Mouse (Mus musculus) limb, embryonic 14.5 days (tissue): ENCODE measurements around the gene Zswim8. TPM values are rescaled to one million over a fixed set of nuclear protein-coding genes. Genes with fewer than 3 reads are reported as not detected.
A peak's percentile ranks its signal among the peaks of the same experiment; 100 is the strongest.

ENCODE experiments used
- ATAC-seq: fragments of 200-750 bp; cut with Nextera tagmentation; 2 replicates; pipeline ENCODE4 v1.8.0; 2017; ENCODE audit warnings: low read depth, moderate number of reproducible peaks, moderate TSS enrichment; ENCODE audit not compliant: low FRiP score
- DNase-seq: peaks from one replicate; pipeline ENCODE4 v3.0.0-alpha.2; 2015; ENCODE audit warnings: low spot score
- H3K27ac ChIP-seq: fragments of 300-500 bp; sonication (generic); replicated peaks from 2 replicates; pipeline ENCODE4 v1.5.1; 2014; ENCODE audit warnings: low read depth, mild to moderate bottlenecking, low read length, moderate library complexity, mixed read lengths
- H3K27me3 ChIP-seq: fragments of 300-500 bp; sonication (generic); 2 replicates; pipeline ENCODE4 v1.6.1; 2014; ENCODE audit warnings: low read length, mixed read lengths; ENCODE audit not compliant: control insufficient read depth, insufficient read depth
- H3K36me3 ChIP-seq: fragments of 300-500 bp; sonication (generic); 2 replicates; pipeline ENCODE4 v1.6.1; 2014; ENCODE audit warnings: mild to moderate bottlenecking, low read length, moderate library complexity, mixed read lengths; ENCODE audit not compliant: control insufficient read depth, insufficient read depth
- H3K4me1 ChIP-seq: fragments of 300-500 bp; sonication (generic); 2 replicates; pipeline ENCODE4 v1.6.1; 2014; ENCODE audit warnings: antibody characterized with exemption, low read length, mixed read lengths; ENCODE audit not compliant: control insufficient read depth, insufficient read depth
- H3K4me2 ChIP-seq: fragments of 300-500 bp; sonication (generic); replicated peaks from 2 replicates; pipeline ENCODE4 v1.6.1; 2014; ENCODE audit warnings: low read depth, mild to moderate bottlenecking, low read length, moderate library complexity; ENCODE audit not compliant: severe bottlenecking
- H3K4me3 ChIP-seq: fragments of 300-500 bp; sonication (generic); replicated peaks from 2 replicates; pipeline ENCODE4 v1.5.1; 2014; ENCODE audit warnings: low read length
- H3K9ac ChIP-seq: fragments of 300-500 bp; sonication (generic); 2 replicates; pipeline ENCODE4 v1.6.1; 2014; ENCODE audit warnings: mild to moderate bottlenecking, low read depth, low read length, moderate library complexity; ENCODE audit not compliant: severe bottlenecking
- H3K9me3 ChIP-seq: fragments of 300-500 bp; sonication (generic); 2 replicates; pipeline ENCODE4 v1.6.1; 2016; ENCODE audit warnings: low read length; ENCODE audit not compliant: control insufficient read depth
- POLR2A ChIP-seq: fragments of 200-500 bp; IDR thresholded peaks from 2 replicates; pipeline ENCODE4 v1.8.0; 2012; ENCODE audit warnings: inconsistent platforms, mild to moderate bottlenecking, moderate library complexity, borderline replicate concordance; ENCODE audit not compliant: insufficient read depth, insufficient read length; ENCODE audit errors: extremely low read depth
- WGBS: fragments of 180-500 bp; shearing (Covaris S2); extraction: QIAGEN DNeasy Blood & Tissue Kit; methylation state at CpG from one replicate; pipeline ENCODE4 v1.1.7; 2014; 5-methylcytosine and 5-hydroxymethylcytosine counted together
- polyA plus RNA-seq, 2 experiments: library from polyadenylated mRNA; depleted of rRNA in 1 of 2; stranded (reverse) in 1 of 2; unstranded in 1 of 2; fragments of >200 nt; fragmentation: Nextera tagmentation in 1 of 2; extraction: Ambion mirVana in 1 of 2; gene quantifications; 2 replicates each; pipeline versions ENCODE4 v1.2.1 to v1.2.3; 2012 to 2014

The Zswim8 gene
- polyA plus RNA-seq, 2 experiments = 38.9 to 195 TPM

- no peak overlapping the region for H3K4me3 ChIP-seq
- no peak for DNase-seq
- no peaks in the 10 kb centered on the region for H3K4me1 ChIP-seq
- 89% methylated on average over 3 of the region's 3 CpGs for WGBS
- H3K27me3 ChIP-seq = no peaks in the 10 kb centered on the region
- H3K9ac ChIP-seq = no peak overlapping the region
- no peak overlapping the region for H3K4me2 ChIP-seq
- ATAC-seq = no peak
- H3K27ac ChIP-seq = no peak overlapping the region
- TF ChIP-seq POLR2A = no peak
- peaks cover 60% of the 10 kb centered on the region for H3K36me3 ChIP-seq
- H3K9me3 ChIP-seq = no peaks in the 10 kb centered on the region
Observed at GRCm38 (mm10) chr14:20753792-20754191, 46.4 kb downstream of the Zswim8 start.

DNA sequence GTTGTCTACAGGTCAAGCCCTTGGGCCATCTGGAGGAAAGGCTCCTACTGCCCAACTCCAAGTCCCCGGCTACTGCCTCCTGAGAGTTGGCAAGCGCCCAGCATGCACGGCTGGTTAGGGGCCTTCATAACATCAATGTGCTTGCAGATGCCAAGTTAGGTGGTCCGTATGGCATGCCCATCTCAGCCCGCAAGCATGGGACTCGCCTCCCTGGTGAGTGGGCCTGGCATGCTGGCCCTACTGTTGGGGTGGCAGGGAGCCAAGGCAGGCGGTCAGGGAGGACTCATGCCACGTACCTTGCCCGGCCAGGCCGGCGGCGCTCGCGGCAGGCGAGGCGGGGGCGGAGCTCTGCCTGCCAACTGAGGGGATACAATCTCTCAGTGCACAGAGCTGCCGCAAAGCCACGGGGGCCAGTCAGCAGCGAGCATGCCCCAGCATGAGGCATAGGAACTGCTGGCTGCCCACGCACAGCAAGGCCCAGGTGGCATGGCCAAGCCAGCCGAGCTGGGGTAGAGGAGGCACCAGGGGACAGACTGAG lies 50.1 kb downstream of the Zswim8 start:
- Histone ChIP-seq H3K27ac (no peak overlapping the region), H3K4me2 (no peak overlapping the region), H3K9me3 (no peaks in the 10 kb centered on the region), H3K27me3 (no peaks in the 10 kb centered on the region), H3K4me3 (no peak overlapping the region), H3K9ac (no peak overlapping the region), H3K4me1 (no peaks in the 10 kb centered on the region), H3K36me3 (peaks cover 89% of the 10 kb centered on the region)
- DNase-seq (no peak), ATAC-seq (no peak)
- WGBS = 95% methylated on average over 22 of the region's 22 CpGs
- TF ChIP-seq POLR2A = no peak

DNA sequence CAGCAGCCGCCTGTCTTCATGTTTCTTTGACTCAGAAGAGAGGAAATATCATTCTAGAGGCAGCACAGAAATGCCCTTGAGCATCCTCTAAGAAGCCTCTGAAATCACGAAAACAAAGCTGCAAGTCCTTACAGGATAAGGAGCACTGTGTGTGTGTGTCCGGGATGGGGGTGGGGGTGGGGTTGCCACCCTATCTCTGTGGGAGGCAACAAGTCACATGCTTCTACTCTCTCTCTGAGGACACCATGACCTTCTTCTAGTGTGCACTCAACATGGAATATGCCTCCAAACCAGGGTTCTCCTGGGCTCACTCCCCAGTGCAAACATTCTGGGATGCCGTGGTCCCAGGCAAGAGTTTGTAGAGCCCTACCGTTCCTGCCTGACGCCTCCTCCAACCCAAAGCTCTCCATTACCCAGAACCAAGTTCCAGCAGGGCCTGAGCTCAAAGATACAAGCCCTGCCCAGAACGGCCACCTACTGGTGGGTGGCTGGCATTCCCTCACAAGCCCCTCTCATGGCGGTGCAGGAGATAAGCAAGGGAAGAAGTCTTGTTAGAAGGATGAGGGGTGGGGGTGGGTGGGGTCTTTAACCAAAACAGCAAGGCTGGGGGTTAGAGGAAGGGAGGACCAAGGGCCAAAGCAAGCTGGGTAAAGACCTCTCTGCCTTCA lies 51.5 kb downstream of the Zswim8 start:
- peaks cover 94% of the 10 kb centered on the region for H3K36me3 ChIP-seq
- H3K27ac ChIP-seq = no peak overlapping the region
- WGBS = 75% methylated on average over 8 of the region's 8 CpGs
- H3K9ac ChIP-seq = no peak overlapping the region
- no peaks in the 10 kb centered on the region for H3K9me3 ChIP-seq
- DNase-seq = no peak
- H3K4me1 ChIP-seq = no peaks in the 10 kb centered on the region
- H3K4me2 ChIP-seq = no peak overlapping the region
- H3K27me3 ChIP-seq = no peaks in the 10 kb centered on the region
- TF ChIP-seq POLR2A = no peak
- no peak overlapping the region for H3K4me3 ChIP-seq
- ATAC-seq = no peak

- WGBS = 84% methylated on average over 5 of the region's 5 CpGs
- no peak for ATAC-seq
- Histone ChIP-seq H3K4me2 (no peak overlapping the region), H3K4me3 (no peak overlapping the region), H3K9ac (no peak overlapping the region), H3K4me1 (no peaks in the 10 kb centered on the region; the same call in 1 of the 2 replicates), H3K36me3 (peaks cover 72% of the 10 kb centered on the region), H3K27me3 (no peaks in the 10 kb centered on the region), H3K27ac (peak overlapping the region; percentile 70; the same call in 1 of the 2 replicates), H3K9me3 (no peaks in the 10 kb centered on the region)
- DNase-seq = no peak
- TF ChIP-seq POLR2A = no peak
Observed at GRCm38 (mm10) chr14:20764942-20765341, 57.6 kb downstream of the Zswim8 start.

- Histone ChIP-seq H3K27ac (peak overlapping the region; percentile 70; the same call in 1 of the 2 replicates), H3K27me3 (no peaks in the 10 kb centered on the region), H3K4me1 (no peaks in the 10 kb centered on the region; the same call in 1 of the 2 replicates), H3K36me3 (peaks cover 64% of the 10 kb centered on the region), H3K4me3 (no peak overlapping the region), H3K4me2 (no peak overlapping the region), H3K9ac (no peak overlapping the region), H3K9me3 (no peaks in the 10 kb centered on the region)
- no peak for TF ChIP-seq POLR2A
- DNase-seq (peak; percentile 86), ATAC-seq (peak; percentile 77; the same call in 1 of the 2 replicates)
- 24% methylated on average over 12 of the region's 12 CpGs for WGBS
Observed at GRCm38 (mm10) chr14:20765642-20766258, 58.4 kb downstream of the Zswim8 start.
